Mouse (Mus musculus): ENCODE data around the gene Tfap4.

DNA sequence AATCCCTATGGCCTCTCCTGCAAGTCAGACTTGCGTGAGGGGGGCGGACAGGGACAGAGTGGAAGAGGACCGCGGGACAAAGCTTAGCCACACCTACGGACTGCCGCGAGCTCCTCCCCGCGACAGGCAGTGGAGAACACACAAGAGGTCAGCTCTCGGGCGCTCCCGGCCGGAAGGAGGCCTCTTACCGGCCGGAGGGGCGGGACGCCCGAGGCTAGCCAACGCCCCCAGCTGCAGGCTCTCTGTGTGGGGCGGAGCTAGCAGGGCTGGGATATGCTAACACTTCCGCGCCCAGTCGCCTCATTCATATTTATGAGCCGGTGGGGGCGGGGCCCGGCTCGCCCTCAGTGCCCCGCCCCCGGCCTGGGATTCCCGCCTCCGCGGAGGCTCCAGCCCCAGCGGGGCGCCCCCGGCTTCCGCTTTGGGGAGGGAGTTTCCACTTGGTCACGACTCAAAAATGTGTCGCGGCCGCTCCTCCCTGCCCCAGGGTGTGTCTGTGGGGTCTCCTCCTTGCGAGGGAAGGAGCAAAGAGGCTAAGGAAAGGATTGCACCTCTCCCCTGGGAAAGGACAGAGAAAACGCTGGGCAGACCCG lies 27.0 kb upstream of the Tfap4 start:
- TF ChIP-seq POLR2A (IDR thresholded peaks at IDR 0.05; ENCODE audit: insufficient read depth, low read length) (peak; percentile 37), EP300 (IDR thresholded peaks at IDR 0.05; ENCODE audit: insufficient read depth, low read depth, low read length) (0 out of 2 replicates have a peak, but pooled peaks have one; percentile 44), CTCF (IDR thresholded peaks at IDR 0.05; ENCODE audit: low read depth, low read length) (no peak)
